Mouse (Mus musculus) heart, postnatal 0 days (tissue): ENCODE data around the gene Klk12. TPM values are rescaled to one million over a fixed set of nuclear protein-coding genes. Genes with fewer than 3 reads are reported as not detected.

Source experiments
- ATAC-seq: fragments of 200-750 bp; cut with Nextera tagmentation; 2 replicates; pipeline ENCODE4 v1.8.0; 2017; ENCODE audit warnings: low read depth, moderate number of reproducible peaks, moderate library complexity; ENCODE audit not compliant: insufficient read depth
- DNase-seq: peaks from one replicate; pipeline ENCODE4 v3.0.0-alpha.2; 2016; ENCODE audit warnings: low spot score
- H3K27ac ChIP-seq: fragments of 300-500 bp; sonication (generic); 2 replicates; pipeline ENCODE4 v1.5.1; 2014; ENCODE audit warnings: low read depth, mild to moderate bottlenecking
- H3K27me3 ChIP-seq: fragments of 300-500 bp; sonication (generic); 2 replicates; pipeline ENCODE4 v1.6.1; 2014; ENCODE audit warnings: low read length, mixed read lengths; ENCODE audit not compliant: control insufficient read depth, insufficient read depth
- H3K36me3 ChIP-seq: fragments of 300-500 bp; sonication (generic); replicated peaks from 2 replicates; pipeline ENCODE4 v1.6.1; 2014; ENCODE audit warnings: low read length, mixed read lengths; ENCODE audit not compliant: control insufficient read depth, insufficient read depth
- H3K4me1 ChIP-seq: fragments of 300-500 bp; sonication (generic); 2 replicates; pipeline ENCODE4 v1.6.1; 2014; ENCODE audit warnings: antibody characterized with exemption; ENCODE audit not compliant: control insufficient read depth, insufficient read depth
- H3K4me2 ChIP-seq: fragments of 300-500 bp; sonication (generic); 2 replicates; pipeline ENCODE4 v1.6.1; 2014; ENCODE audit warnings: low read depth, mild to moderate bottlenecking, low read length, moderate library complexity
- H3K4me3 ChIP-seq: fragments of 300-500 bp; sonication (generic); 2 replicates; pipeline ENCODE4 v1.5.1; 2014; ENCODE audit warnings: low read depth, low read length
- H3K9ac ChIP-seq: fragments of 300-500 bp; sonication (generic); replicated peaks from 2 replicates; pipeline ENCODE4 v1.6.1; 2014; ENCODE audit warnings: low read depth, low read length, mixed read lengths
- H3K9me3 ChIP-seq: fragments of 300-500 bp; sonication (generic); replicated peaks from 2 replicates; pipeline ENCODE4 v1.6.1; 2016; ENCODE audit warnings: low read length; ENCODE audit not compliant: control insufficient read depth
- CTCF ChIP-seq: IDR thresholded peaks from 2 replicates; pipeline ENCODE4 v1.5.1; 2016; ENCODE audit warnings: antibody characterized with exemption, control low read depth, low read depth
- EP300 ChIP-seq: IDR thresholded peaks from 2 replicates; pipeline ENCODE4 v1.6.1; 2016; ENCODE audit warnings: antibody characterized with exemption, low read depth
- WGBS: fragments of 180-500 bp; shearing (Covaris S2); extraction: QIAGEN DNeasy Blood & Tissue Kit; methylation state at CpG from one replicate; pipeline ENCODE4 v1.1.7; 2014; 5-methylcytosine and 5-hydroxymethylcytosine counted together
- polyA plus RNA-seq: library from polyadenylated mRNA; unstranded; fragments of >200 nt; fragmentation: Nextera tagmentation; extraction: Ambion mirVana; gene quantifications from 2 replicates; pipeline ENCODE4 v1.2.1, GENCODE M21; 2015
- total RNA-seq: library from RNA; depleted of rRNA; stranded (reverse); fragments of >200 nt; gene quantifications from 2 replicates; pipeline ENCODE4 v1.2.3, GENCODE M21; 2014; ENCODE audit warnings: low replicate concordance; rRNA removed

The Klk12 gene
- total and polyA plus RNA-seq, 2 experiments from 2014 or later, result not detected

GRCm38 (mm10) chr7:43815211-43815610 is 46.5 kb downstream of the Klk12 start:
- Histone ChIP-seq H3K9ac (no peak overlapping the region), H3K27ac (no peak overlapping the region), H3K4me2 (no peak overlapping the region), H3K27me3 (0 out of 2 replicates have a peak, but pooled peaks cover 2% of the 10 kb centered on the region), H3K36me3 (no peaks in the 10 kb centered on the region), H3K4me3 (no peak overlapping the region), H3K4me1 (no peaks in the 10 kb centered on the region), H3K9me3 (no peaks in the 10 kb centered on the region)
- ATAC-seq (no peak), DNase-seq (no peak)
- WGBS, result 75% methylated on average over 7 of the region's 7 CpGs
- TF ChIP-seq EP300, result no peak
- no peak for TF ChIP-seq CTCF

GRCm38 (mm10) chr7:43816746-43817145 is 48.0 kb downstream of the Klk12 start:
- Histone ChIP-seq H3K9me3 (no peaks in the 10 kb centered on the region), H3K4me3 (no peak overlapping the region), H3K36me3 (no peaks in the 10 kb centered on the region), H3K9ac (no peak overlapping the region), H3K27me3 (0 out of 2 replicates have a peak, but pooled peaks cover 2% of the 10 kb centered on the region), H3K4me1 (no peaks in the 10 kb centered on the region), H3K4me2 (no peak overlapping the region), H3K27ac (no peak overlapping the region)
- no peak for DNase-seq
- ATAC-seq, result no peak
- no peak for TF ChIP-seq CTCF
- no peak for TF ChIP-seq EP300

GRCm38 (mm10) chr7:43821581-43821980 is 52.9 kb downstream of the Klk12 start:
- H3K9ac ChIP-seq, result no peak overlapping the region
- no peak for DNase-seq
- ATAC-seq, result no peak
- H3K27me3 ChIP-seq, result no peaks in the 10 kb centered on the region
- TF ChIP-seq CTCF, result no peak
- no peak for TF ChIP-seq EP300
- H3K4me2 ChIP-seq, result no peak overlapping the region
- no peak overlapping the region for H3K4me3 ChIP-seq
- 70% methylated on average over 7 of the region's 7 CpGs for WGBS
- no peaks in the 10 kb centered on the region for H3K36me3 ChIP-seq
- H3K27ac ChIP-seq, result no peak overlapping the region
- no peaks in the 10 kb centered on the region for H3K9me3 ChIP-seq
- no peaks in the 10 kb centered on the region for H3K4me1 ChIP-seq

Other genes with a start within 250 kb of the Klk12 start
- 0.15 and 2.3 TPM in 2 replicates for gene Cd33, start 224.5 kb upstream of the Klk12 start, total RNA-seq
- 0.37 and 1.4 TPM in 2 replicates for gene Cd33, start 224.5 kb upstream of the Klk12 start, polyA plus RNA-seq
- 0.19 and 0.80 TPM in 2 replicates for gene Zfp658, start 206.6 kb upstream of the Klk12 start, total RNA-seq
- 0.57 and 0.80 TPM in 2 replicates for gene Zfp658, start 206.6 kb upstream of the Klk12 start, polyA plus RNA-seq
- 3.6 and 7.9 TPM in 2 replicates for gene Zfp719, start 189.3 kb upstream of the Klk12 start, total RNA-seq
- 3.6 and 4.0 TPM in 2 replicates for gene Zfp719, start 189.3 kb upstream of the Klk12 start, polyA plus RNA-seq
- gene Zfp819, start 161.7 kb upstream of the Klk12 start, total RNA-seq, result not detected in 2 replicates
- not detected in 2 replicates for gene Zfp819, start 161.7 kb upstream of the Klk12 start, polyA plus RNA-seq
- not detected in 2 replicates for gene Ceacam18, start 134.2 kb upstream of the Klk12 start, total RNA-seq
- not detected in 2 replicates for gene Ceacam18, start 134.2 kb upstream of the Klk12 start, polyA plus RNA-seq
- gene Siglece, start 108.7 kb upstream of the Klk12 start, total RNA-seq, result not detected in 2 replicates
- gene Siglece, start 108.7 kb upstream of the Klk12 start, polyA plus RNA-seq, result 0.41 and 0.56 TPM in 2 replicates
- gene Ctu1, start 96.9 kb upstream of the Klk12 start, total RNA-seq, result 6.3 and 7.9 TPM in 2 replicates
- 3.6 and 3.9 TPM in 2 replicates for gene Ctu1, start 96.9 kb upstream of the Klk12 start, polyA plus RNA-seq
- gene Klk14, start 78.5 kb upstream of the Klk12 start, total RNA-seq, result not detected in 2 replicates
- gene Klk14, start 78.5 kb upstream of the Klk12 start, polyA plus RNA-seq, result not detected in 2 replicates
- gene Klk13, start 56.3 kb upstream of the Klk12 start, total RNA-seq, result not detected in 2 replicates
- gene Klk13, start 56.3 kb upstream of the Klk12 start, polyA plus RNA-seq, result not detected in 2 replicates
- gene Klk11, start 5.7 kb downstream of the Klk12 start, total RNA-seq, result not detected in 2 replicates
- 0.15 TPM in 1 of 2 replicates, not detected in the other for gene Klk11, start 5.7 kb downstream of the Klk12 start, polyA plus RNA-seq
- 0.31 TPM in 1 of 2 replicates, not detected in the other for gene Klk10, start 12.1 kb downstream of the Klk12 start, total RNA-seq
- 0.27 and 0.52 TPM in 2 replicates for gene Klk10, start 12.1 kb downstream of the Klk12 start, polyA plus RNA-seq
- gene Klk9, start 23.0 kb downstream of the Klk12 start, total RNA-seq, result not detected in 2 replicates
- gene Klk9, start 23.0 kb downstream of the Klk12 start, polyA plus RNA-seq, result 0.08 TPM in 1 of 2 replicates, not detected in the other
- gene Klk8, start 28.7 kb downstream of the Klk12 start, total RNA-seq, result 9.3 and 40.6 TPM in 2 replicates
- 16.4 and 17.0 TPM in 2 replicates for gene Klk8, start 28.7 kb downstream of the Klk12 start, polyA plus RNA-seq
- not detected in 2 replicates for gene Klk7, start 42.4 kb downstream of the Klk12 start, total RNA-seq
- gene Klk7, start 42.4 kb downstream of the Klk12 start, polyA plus RNA-seq, result 0.05 TPM in 1 of 2 replicates, not detected in the other
- not detected in 2 replicates for gene Klk6, start 55.6 kb downstream of the Klk12 start, total RNA-seq
- not detected in 2 replicates for gene Klk6, start 55.6 kb downstream of the Klk12 start, polyA plus RNA-seq
- not detected in 2 replicates for gene Klk5, start 73.1 kb downstream of the Klk12 start, total RNA-seq
- gene Klk5, start 73.1 kb downstream of the Klk12 start, polyA plus RNA-seq, result not detected in 2 replicates
- not detected in 2 replicates for gene Klk4, start 112.3 kb downstream of the Klk12 start, total RNA-seq
- not detected in 2 replicates for gene Klk4, start 112.3 kb downstream of the Klk12 start, polyA plus RNA-seq
- gene Klk15, start 164.8 kb downstream of the Klk12 start, total RNA-seq, result not detected in 2 replicates
- not detected in 2 replicates for gene Klk15, start 164.8 kb downstream of the Klk12 start, polyA plus RNA-seq
- not detected in 2 replicates for gene Klk1b8, start 181.8 kb downstream of the Klk12 start, total RNA-seq
- not detected in 2 replicates for gene Klk1b8, start 181.8 kb downstream of the Klk12 start, polyA plus RNA-seq
- not detected in 2 replicates for gene Klk1b1, start 197.9 kb downstream of the Klk12 start, total RNA-seq
- gene Klk1b1, start 197.9 kb downstream of the Klk12 start, polyA plus RNA-seq, result not detected in 2 replicates
- gene Klk1b9, start 207.2 kb downstream of the Klk12 start, total RNA-seq, result not detected in 2 replicates
- not detected in 2 replicates for gene Klk1b9, start 207.2 kb downstream of the Klk12 start, polyA plus RNA-seq
- not detected in 2 replicates for gene Klk1b11, start 227.0 kb downstream of the Klk12 start, total RNA-seq
- not detected in 2 replicates for gene Klk1b11, start 227.0 kb downstream of the Klk12 start, polyA plus RNA-seq
- not detected in 2 replicates for gene Klk1b26, start 243.3 kb downstream of the Klk12 start, total RNA-seq
- not detected in 2 replicates for gene Klk1b26, start 243.3 kb downstream of the Klk12 start, polyA plus RNA-seq